Mouse (Mus musculus) cortical plate, adult 2 months (tissue): ENCODE measurements around the gene Rufy1.

Experiments
- CTCF ChIP-seq: fragments of 200-500 bp; IDR thresholded peaks from 2 replicates; pipeline ENCODE4 v1.5.1; 2011; ENCODE audit warnings: mild to moderate bottlenecking, control low read depth, low read length; ENCODE audit not compliant: insufficient read depth; ENCODE audit errors: extremely low read depth
- POLR2A ChIP-seq: fragments of 200-500 bp; IDR thresholded peaks from 2 replicates; pipeline ENCODE4 v1.6.1; 2011; ENCODE audit warnings: mild to moderate bottlenecking, low read length, control low read depth; ENCODE audit not compliant: insufficient read depth; ENCODE audit errors: extremely low read depth

- no peak for TF ChIP-seq POLR2A
- no peak for TF ChIP-seq CTCF
Observed at GRCm38 (mm10) chr11:50345486-50345885, 85.4 kb downstream of the Rufy1 start.
